Mouse (Mus musculus) T-helper 1 cell (primary cell): Measurements from ENCODE around the gene Sema4d.

ENCODE experiments used
- in situ Hi-C: fragments of 300-600 bp; cut with MboI, MseI; formaldehyde crosslinking; loops from one replicate; pipeline ENCODE4 v1.15.1; 2025; ENCODE audit warnings: high pct_unique_total_duplicates

Gene Sema4d

DNA sequence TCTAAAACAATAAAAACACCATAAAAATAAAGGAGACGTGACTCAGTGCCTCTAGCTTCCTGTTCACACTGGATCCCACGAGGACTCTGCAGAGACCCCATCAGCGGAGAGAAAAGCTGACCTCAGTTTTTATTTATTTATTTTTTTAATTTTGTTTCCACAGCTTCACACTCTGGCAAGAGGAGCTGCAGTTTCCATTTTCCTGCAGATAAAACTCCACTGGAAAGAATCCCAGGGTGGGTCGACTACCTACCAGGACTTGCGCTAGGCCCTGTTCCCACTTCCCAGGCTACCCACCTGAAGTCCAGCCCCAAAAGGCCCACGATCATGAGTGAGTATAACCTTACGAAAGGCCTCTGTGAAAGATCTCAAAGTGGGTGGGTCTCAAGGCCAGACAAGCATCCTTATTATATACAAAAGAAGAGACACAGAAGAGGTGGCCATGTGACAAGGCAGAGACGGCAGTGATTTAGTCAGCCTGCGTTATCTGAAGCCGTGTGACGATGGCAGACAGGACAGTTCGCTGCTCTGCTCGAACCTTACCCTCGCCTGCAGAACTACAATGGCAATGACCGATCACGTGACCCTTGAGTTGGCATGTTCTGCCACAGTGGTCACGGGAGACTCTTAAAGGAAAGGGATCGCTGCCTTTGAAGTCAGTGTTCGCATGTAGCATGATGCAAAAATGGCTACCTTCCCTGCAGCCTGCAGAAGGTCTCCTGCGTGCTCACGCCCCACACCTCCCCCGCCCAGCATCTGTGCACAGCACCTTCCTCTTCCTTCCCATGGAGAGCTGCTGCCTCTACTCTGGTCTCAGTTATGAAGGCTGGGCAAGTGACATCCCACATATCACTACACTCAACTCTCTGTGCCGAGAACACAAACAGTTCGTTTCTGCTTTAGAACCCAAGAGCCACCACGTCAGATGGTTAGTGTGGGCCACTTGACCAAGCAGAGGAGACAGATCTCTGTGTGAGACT lies 14.3 kb downstream of the Sema4d start:
- in situ Hi-C loops = no loop called here

DNA sequence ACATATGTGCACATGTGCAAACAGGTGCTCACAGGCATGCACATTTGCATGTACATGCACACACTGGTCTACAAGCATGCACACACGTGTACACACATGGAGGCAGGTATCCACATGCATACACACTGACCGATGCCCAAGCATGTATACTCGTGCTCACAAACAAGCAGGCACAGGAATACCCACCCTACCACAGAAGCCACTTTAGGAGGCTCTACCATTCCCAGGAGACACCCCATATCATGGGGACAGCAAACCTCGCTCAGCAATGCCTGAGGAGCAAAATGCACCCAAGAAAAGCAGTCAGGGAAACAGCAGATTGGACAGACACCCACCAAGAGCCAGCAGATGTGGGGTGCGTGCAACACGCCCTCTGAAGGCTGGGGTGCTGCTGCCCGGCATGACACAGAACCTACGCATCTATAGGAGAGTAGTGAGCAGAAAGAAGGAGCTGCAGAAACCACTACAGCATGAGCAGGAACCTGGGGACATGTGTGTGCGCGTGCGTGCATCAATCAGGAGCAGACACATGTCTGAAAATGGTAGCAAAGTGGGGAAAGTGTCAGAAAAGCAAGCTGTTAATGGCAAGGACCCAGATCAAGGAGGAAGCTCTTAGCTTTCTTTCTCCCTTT lies 15.1 kb downstream of the Sema4d start:
- in situ Hi-C loops = no loop called here

DNA sequence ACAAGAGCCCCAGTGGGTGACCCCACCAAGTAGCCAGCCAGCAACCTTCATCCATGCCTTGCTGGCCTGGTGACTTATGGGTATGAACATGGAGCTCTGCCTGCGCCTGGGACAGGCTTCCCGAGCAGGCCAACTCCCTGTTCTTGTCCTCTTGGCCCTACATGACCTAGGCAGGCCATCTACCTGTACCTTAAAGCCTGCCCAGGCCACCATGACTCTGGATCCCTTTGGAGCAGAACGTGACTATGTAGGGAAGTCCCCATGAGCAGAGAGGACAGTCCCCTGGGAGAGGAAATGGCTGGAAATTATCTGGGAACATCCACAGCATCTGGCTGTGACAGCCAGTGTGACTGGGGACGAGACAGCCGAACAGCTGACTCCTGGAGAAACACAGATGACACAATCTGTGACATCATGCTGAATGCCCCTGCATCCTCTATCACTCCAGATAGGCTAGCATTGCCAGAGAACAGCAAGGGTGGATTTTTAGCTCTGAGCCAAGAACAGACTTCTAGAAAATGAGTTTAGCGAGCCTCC lies 15.7 kb downstream of the Sema4d start:
- in situ Hi-C loops = no loop called here

DNA sequence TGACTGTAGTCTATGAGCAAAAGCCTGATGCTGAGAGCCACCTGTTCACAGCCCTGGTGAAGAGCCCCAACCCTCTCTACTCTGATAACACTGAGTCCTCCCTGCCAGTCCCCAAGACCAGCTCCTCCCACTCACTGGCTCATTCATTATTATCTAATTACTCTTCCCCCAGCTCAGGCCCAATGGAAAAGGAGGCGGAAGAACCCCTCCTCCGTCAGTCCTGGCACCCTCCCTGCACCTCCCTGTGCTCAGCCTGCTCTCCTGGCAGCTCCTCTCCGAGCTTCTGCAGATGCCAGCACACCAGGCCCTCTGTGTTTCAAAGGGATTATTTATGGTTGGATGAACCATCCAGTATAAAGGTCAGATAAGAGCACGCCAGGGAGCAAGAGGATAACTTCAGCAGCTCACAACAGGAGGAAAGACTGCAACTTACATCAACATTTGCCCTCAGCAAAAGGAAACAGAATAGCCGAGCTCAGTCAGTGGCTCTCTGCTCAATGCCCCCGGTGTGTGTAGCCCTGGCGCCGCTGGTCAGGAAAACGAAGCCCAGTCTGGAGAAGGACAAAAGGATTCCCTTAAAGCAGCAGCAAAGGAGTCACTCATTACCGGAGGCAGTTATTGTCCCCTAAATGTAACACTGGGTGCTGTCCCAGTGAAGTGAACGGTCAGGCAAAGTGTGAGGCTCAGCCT lies 16.4 kb downstream of the Sema4d start:
- in situ Hi-C loops = no loop called here

DNA sequence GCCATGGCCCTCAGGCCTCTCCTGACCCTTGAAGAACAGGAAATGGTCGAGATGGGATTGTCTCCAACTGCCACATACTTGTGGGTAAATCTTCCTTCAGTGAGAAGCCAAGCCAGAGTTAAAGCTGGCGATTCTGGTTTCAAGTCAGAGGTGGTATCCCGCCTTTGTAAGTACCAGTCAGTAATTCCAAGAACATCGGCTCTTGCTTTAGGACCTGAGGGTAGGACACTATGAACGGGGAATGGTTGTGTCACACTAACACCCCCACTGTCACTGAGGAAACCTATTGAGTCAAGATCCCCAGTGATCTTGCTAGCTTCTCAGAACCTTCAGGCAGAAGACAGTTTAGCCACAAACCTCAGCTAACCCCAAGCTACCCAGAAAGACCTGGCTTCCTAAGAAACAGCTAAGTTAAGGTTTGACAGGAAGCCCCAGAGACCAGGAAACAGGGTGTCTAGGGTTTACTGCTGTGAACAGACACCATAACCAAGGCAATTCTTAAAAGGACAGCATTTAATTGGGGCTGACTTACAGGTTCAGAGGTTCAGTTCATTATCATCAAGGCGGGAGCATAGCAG lies 17.3 kb downstream of the Sema4d start:
- in situ Hi-C loops = no loop called here

DNA sequence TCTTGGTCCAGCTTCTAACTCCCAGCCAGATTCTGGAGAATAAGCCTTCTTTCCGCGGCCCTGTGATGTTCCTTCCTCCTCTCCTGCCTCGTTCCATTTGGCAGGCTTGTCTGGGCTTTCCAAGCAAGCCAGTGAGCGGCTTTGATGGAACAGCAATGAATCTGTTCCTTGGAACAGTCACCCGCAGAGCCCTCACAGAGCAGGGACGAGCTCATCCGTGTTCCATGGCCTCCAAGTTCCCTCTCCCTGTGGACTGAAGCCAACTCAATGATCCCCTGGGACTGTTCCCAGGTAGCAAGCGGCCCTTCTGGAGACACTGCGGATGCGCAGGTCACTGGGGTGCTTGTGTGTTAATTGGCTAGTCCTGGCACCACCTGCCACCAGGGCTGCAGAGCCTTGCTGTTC lies 21.7 kb downstream of the Sema4d start:
- in situ Hi-C loops = no loop called here

DNA sequence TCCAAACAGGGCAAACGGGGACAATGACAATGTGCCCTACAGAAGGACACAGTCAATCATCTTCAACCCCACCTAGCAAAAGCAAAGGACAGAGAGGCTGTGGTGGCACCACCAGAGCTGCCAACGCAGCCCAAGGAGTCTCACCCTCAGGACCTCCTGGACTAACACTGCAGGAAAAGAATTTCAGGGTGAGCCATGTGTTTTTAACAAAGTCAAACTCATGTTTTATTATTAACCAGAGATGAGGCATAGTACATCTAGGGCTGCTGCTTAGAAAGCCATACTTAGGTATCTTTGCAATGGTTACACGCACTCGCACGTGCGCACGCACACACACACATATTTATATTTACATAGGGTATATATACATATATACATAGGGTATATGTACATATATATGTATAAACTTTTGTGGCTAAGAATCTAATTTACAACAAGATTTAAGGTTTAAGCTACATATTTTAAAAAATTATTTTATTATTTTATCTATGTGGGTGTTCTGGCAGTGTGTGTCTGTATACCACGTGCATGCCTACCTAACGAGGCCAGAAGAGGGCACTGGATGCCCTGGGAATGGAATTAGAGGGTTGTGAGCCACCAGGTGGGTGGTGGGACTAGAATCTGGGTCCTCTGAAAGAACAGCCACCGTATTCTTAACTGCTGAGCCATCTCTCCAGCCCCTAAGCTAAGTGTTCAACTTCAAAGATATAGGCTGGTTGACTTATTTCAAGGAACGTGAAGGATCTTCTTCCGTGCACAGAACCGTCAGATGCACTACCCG lies 22.7 kb downstream of the Sema4d start:
- in situ Hi-C loops = no loop called here

DNA sequence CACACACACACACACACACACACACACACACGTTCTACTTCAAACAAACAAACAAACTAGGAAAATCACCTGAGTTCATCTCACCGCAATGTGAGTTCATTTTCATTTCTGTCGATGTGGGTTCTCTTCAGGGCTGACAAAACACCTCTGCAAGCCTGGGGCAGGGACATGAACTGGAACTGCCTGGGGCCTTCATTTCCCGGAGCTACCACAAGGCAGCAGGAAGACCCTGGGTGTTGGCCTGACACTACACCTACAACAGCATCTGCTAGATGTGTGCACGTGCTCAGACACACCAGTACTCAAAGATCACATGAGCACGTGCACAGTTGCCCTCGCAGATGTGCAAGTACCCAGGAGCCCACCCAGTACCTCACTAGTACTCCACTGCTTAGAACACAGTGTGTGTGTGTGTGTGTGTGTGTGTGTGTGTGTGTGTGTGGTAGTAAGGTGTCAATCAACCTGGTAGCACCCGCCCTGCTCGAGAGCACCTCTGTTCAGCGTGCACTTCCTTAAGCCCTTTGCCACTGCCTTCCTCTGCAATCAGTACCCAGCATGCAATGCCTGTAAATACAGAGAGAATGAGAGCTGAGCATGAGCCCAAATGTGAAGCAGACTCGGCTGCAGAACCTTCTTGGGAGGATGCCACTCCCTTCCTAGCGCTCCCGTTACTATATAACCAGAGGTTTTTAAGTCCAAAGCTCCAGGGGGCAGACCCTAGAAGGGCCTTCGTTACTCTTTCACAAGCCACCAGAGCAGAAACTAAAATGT lies 25.4 kb downstream of the Sema4d start:
- in situ Hi-C loops = no loop called here

DNA sequence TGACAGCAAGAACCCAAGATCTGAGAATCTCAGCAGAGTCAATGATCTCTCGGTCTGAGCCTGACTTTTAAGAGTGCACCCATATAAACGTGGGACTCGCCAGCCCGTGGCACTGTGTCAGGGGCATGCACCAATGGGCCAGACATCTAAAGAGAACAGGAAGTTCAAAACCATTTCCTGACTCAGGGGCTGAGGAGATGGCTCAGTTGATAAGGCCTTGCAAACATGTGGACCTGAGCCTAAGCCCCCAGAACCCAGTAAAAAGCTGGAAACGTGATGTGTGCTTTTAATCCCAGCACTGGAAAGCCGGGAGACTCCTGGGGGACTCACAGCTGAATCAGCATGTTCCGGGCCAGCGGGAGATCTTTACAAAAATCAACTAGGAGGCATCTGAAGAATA lies 26.0 kb downstream of the Sema4d start:
- in situ Hi-C loops = no loop called here

DNA sequence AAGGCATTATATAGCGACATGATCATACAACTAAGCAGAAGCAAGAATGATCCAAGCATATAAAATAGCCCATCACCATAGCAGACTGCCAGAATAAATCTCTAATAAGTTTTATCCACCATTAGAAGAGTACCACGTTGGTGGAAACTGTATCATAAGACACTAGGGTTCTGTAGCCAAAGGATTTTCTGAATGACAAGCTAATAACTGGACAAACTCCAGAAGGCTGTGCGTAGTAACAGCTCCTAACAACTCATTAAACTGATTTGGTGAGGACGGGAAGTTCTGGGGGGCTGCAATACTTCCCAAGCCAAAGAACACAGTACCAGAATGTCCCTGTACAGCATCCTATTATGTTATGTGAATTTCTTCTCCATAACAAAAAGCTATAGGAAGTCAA lies 26.8 kb downstream of the Sema4d start:
- in situ Hi-C loops = no loop called here

DNA sequence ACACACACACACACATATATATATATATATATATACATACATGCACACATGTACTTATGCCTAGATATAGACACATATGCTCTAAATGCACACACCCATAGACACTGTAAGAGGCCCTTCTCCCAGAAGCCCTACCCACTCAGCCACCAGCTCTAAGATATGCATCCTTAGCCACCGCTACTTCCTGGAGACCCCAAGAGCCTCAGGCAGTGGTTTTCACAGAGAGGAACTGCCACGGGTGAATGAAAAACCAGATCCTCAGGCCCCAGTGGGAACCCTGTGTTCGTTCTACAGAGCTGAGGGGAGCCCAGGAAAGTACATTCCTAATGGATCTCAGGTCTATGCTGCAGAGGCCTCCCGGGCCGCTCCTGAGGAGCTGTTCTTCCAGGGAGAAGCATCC lies 28.2 kb downstream of the Sema4d start:
- in situ Hi-C loops = no loop called here

DNA sequence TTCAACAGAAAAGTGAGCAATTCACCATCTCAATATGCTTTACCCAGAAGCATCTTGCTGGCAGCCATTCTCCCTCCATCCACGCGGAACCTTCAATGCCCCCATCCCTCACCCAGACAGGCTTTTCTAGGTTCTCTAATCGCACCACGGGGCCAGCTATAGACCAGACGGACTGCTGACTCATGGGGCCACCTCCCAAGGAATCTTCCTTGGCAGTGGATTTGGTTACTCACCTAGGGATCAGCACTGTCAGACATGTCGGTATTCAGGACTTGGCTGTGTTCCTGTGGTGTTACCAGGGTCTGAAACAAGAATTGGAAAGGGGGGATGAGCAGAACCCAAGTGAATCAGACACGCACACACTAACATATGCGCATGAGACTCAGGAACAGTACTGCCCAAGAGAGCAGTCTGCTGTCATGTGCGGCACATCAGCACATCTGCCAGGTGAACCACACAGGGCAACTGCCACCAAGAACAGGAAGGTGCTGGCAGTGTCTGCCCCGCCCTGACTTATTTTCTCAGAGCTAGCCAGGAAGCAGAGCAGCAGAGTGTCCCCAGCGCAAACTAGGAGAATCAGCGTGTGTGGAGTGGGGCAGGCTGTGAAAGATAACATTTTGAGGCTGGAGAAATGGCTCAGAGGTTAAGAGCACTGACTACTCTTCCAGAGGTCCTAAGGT lies 30.4 kb downstream of the Sema4d start:
- in situ Hi-C loops = no loop called here

DNA sequence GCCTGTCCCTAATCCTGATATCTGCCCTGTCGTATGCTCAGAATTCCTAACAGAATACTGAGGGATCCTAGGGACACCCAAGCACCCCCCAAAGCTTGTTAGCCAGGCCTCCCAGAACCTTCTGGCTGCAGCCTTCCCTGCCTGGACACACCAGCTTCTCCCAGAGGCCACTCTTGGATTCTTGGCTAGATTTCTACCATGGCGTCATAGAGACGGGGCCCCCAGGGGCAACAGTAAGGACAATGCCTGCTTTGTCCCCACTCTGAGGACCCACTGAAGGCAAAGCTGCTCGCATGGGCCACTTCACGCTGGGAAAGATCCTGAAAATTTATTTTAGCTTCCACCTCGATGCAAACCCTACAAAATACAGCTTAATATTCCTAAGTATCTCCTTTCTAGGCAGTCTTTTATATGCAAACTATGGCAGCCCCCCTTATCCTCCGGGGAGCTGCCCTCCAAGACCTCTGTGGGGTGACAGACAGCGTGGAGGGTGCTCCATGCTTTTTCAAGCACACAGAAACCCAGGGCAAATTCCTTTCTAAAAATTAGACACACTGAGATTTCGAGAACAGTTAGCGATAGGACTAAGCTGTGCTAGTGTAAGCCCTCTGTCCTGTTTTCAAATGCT lies 32.2 kb downstream of the Sema4d start:
- in situ Hi-C loops = no loop called here

DNA sequence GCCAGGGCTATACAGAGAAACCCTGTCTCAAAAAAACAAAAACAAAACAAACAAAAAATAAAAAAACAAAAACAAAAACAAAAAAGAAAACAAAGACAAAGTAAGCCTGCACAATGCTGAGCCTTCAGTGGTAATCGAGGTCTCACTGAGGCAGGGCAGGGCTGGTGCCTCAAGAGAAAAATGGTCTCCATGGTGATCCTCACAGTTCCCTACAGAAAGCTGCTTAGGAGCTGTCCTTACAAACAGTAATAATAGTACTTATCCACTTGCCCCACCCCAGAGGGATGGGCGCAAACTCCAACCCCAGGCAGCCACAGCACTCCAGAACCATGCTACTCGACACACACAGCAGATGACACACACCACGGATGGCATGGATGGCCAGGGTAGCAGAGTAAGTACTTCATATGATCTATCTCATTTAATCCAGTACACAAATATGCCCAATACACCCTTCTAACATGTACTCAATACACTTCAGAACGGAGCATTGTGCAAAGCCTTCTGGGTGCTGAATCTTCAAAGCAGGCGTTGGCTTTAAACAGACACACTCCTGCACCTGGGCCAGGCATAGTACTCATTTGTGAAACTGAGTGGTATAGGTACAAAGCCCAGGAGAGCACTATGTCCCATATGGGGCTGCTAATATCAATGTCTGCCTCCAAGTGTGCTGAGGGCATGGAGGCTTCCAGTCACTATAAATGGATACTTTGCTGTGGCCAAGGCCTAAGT lies 34.1 kb downstream of the Sema4d start:
- in situ Hi-C loops = no loop called here

DNA sequence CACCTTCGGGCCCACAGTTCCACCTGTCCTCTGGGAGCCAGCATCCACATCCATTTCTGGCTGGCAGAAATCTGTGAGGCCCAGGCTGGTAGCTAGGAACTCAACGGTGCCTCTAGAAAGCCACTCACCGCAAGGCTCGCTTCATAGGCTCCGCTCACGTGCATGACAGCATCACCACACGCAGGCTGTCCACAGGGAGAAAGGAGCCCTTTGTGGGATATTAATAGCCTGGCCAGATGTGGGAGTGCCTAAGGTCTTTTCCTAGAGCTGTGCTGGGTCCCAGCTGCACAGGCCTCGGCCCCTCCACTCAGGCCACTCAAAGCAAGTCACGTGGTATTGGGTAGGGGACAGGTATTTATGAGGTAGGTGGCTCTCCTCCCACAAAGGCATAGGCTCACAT lies 35.1 kb downstream of the Sema4d start:
- in situ Hi-C loops = no loop called here

DNA sequence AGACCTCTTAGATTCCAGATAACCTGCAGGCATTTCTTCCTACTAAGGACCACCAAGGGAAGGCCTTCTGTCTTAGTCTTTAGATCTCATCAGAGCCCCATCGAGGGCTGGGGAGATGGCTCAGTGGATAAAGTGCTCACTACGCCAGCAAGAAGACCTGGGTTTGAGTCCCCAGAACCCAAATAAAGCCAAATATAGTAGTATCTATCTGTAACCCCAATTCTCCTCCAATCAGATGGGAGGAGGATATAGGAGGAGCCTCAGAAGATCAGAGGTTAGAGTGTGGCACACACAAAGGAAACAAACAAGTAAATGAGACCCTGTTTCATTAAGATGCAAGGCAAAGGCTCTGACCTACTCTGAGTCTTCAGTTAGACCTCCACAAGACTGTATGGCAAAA lies 36.4 kb downstream of the Sema4d start:
- in situ Hi-C loops = no loop called here

DNA sequence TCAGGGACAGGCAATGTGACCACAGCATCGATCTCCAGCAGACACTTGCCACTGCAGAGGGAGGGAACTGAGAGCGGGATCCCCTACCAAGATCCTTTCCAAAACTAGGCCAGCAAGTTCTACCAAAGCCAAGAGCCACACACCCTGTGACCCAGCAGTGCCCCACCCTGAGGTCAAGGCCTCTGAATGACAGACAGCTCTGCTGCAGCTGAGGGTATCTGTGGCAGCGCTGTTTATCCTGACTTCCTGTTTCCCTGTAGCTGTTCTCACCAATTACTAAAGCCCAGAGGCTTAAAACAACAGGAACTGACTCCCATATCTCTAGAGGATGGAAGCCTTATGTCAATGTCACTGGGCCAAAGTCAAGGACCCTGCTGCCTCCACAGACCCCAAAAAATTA lies 37.0 kb downstream of the Sema4d start:
- in situ Hi-C loops = no loop called here

DNA sequence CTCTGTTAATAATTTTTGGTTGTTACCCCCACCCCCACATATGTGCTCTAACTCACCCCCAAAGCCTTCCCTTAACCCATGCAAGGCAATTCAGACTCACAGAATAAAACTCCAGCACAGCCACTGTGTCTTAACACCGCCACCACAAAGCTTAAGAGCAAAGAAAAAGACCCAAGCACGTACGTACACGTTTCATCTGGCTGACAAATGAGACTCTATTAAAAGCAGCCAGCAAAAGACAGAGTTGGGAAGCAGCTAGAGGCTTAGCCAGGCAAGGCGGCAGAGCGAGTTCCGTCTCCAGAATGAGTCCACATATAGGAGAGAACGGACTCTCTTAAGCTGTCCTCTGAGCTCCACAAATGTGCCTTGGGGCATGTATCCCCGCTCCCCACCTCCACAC lies 37.5 kb downstream of the Sema4d start:
- in situ Hi-C loops = no loop called here

DNA sequence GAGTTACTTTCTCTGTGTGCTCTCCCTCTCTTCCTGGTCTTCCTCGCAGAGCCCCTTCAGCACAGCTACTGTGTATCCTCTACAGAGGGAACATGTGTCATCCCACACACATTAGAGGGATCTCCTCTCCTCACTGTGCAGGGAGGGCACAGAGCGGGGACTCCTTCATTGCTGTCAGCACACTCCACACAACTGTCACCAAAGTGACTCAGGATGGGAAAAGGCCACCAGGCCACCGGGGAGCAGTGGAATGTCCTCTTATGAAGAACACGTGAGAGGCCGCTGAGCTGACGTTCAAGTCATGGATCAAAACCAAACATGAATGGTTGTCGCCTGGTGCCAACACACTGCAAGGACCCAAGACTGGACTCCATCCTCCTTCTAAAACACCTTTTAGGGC lies 38.0 kb downstream of the Sema4d start:
- in situ Hi-C loops = no loop called here
